Mouse (Mus musculus): ENCODE measurements around the gene D430041D05Rik.
"Not testable (repeated sequence)": the region's sequence is repeated elsewhere in the genome, so short reads cannot be mapped to it uniquely, and the experiment has no call there.

Gene D430041D05Rik

GRCm38 (mm10) chr2:104117173-104117572 is 293.6 kb downstream of the D430041D05Rik start:
- DNase-seq (ENCODE audit: low spot score) = not testable (repeated sequence)

GRCm38 (mm10) chr2:104114898-104115297 is 295.9 kb downstream of the D430041D05Rik start:
- no peak for DNase-seq (ENCODE audit: low spot score)

- not testable (repeated sequence) for DNase-seq (ENCODE audit: low spot score)
Observed at GRCm38 (mm10) chr2:104113563-104113962, 297.2 kb downstream of the D430041D05Rik start.

- DNase-seq (ENCODE audit: low spot score) = not testable (repeated sequence)
Observed at GRCm38 (mm10) chr2:104111170-104111797, 299.5 kb downstream of the D430041D05Rik start.

GRCm38 (mm10) chr2:104110031-104110430 is 300.8 kb downstream of the D430041D05Rik start:
- DNase-seq (ENCODE audit: low spot score) = no peak

- peak; percentile 69 for DNase-seq (ENCODE audit: low spot score)
Observed at GRCm38 (mm10) chr2:104109528-104109927, 301.3 kb downstream of the D430041D05Rik start.

- DNase-seq (ENCODE audit: low spot score) = not testable (repeated sequence)
Observed at GRCm38 (mm10) chr2:104109021-104109420, 301.8 kb downstream of the D430041D05Rik start.

- DNase-seq (ENCODE audit: low spot score) = no peak
Observed at GRCm38 (mm10) chr2:104104800-104105199, 306.0 kb downstream of the D430041D05Rik start.

- no peak for DNase-seq (ENCODE audit: low spot score)
Observed at GRCm38 (mm10) chr2:104099946-104100345, 310.9 kb downstream of the D430041D05Rik start.

GRCm38 (mm10) chr2:104099231-104099585 is 311.6 kb downstream of the D430041D05Rik start:
- DNase-seq (ENCODE audit: low spot score) = no peak

GRCm38 (mm10) chr2:104098529-104099230 is 312.1 kb downstream of the D430041D05Rik start:
- DNase-seq (ENCODE audit: low spot score) = peak; percentile 85

- DNase-seq (ENCODE audit: low spot score) = not testable (repeated sequence)
Observed at GRCm38 (mm10) chr2:104097396-104097795, 313.4 kb downstream of the D430041D05Rik start.

- DNase-seq (ENCODE audit: low spot score) = not testable (repeated sequence)
Observed at GRCm38 (mm10) chr2:104096796-104097195, 314.0 kb downstream of the D430041D05Rik start.

- DNase-seq (ENCODE audit: low spot score) = no peak
Observed at GRCm38 (mm10) chr2:104096256-104096655, 314.6 kb downstream of the D430041D05Rik start.

- DNase-seq (ENCODE audit: low spot score) = peak; percentile 92
Observed at GRCm38 (mm10) chr2:104095741-104096213, 315.0 kb downstream of the D430041D05Rik start, which contains the start of gene Cd59a. Gene Cd59a, plus strand, starts transcription at chr2:104095801.

GRCm38 (mm10) chr2:104093305-104093704 is 317.5 kb downstream of the D430041D05Rik start:
- DNase-seq (ENCODE audit: low spot score) = no peak
